Mouse (Mus musculus) Patski (cell line): ENCODE results near the gene Aaas. TPM values are rescaled to one million over a fixed set of nuclear protein-coding genes. Genes with fewer than 3 reads are reported as not detected.

Source experiments
- ATAC-seq: fragments of 100-300 bp; one replicate; pipeline ENCODE4 v1.8.0; 2021
- CTCF ChIA-PET: fragments of 350-600 bp; sonication (Branson Sonifier 250); formaldehyde crosslinking; loops from one replicate; lab custom pipeline; 2022; ENCODE audit warnings: inconsistent platforms; lab: Charles Lee
- POLR2A ChIA-PET: fragments of 350-600 bp; sonication (Branson Sonifier 250); formaldehyde crosslinking; loops from one replicate; lab custom pipeline; 2022; ENCODE audit warnings: antibody characterized with exemption, inconsistent platforms; lab: Charles Lee
- DNase-seq: peaks from one replicate; pipeline ENCODE4 v3.0.0-alpha.2; 2011; ENCODE audit warnings: low read depth, low spot score
- H3K27me3 ChIP-seq: fragments of 371-371 bp; one replicate; pipeline ENCODE4 v1.5.1; 2021
- CTCF ChIP-seq: fragments of 100-300 bp; IDR thresholded peaks from one replicate; pipeline ENCODE4 v1.5.1; 2021
- in situ Hi-C: fragments of 300-500 bp; cut with MboI; formaldehyde crosslinking; loops from 3 replicates; pipeline ENCODE4 v1.11.1; 2018; ENCODE audit warnings: low pct_unique_long_range_greater_than_20kb, mixed read lengths
- polyA plus RNA-seq: library from polyadenylated mRNA; unstranded; gene quantifications from one replicate; pipeline ENCODE4 v1.2.3, GENCODE M21; 2021

Gene Aaas
- polyA plus RNA-seq, 1 experiment from 2014 or later: 43.3 TPM

GRCm38 (mm10) chr15:102377810-102378262, 27.3 kb upstream of the Aaas start:
- TF ChIP-seq CTCF: no peak
- in situ Hi-C loops: loop anchor here (5.0 kb wide), 1 partner anchor 41 kb away; no protein-coding TSS in a partner anchor
- DNase-seq: no peak
- ATAC-seq: no peak
- POLR2A ChIA-PET: interaction anchor here (1.0 to 1.2 kb wide), 2 partner anchors 22 to 27 kb away, joined by 3 to 4 read pairs; partner anchors contain the start of gene Sp1
- CTCF ChIA-PET: interaction anchor here (0.7 to 2.4 kb wide), 13 partner anchors 12 to 94 kb away, joined by 3 to 11 read pairs (median 3); partner anchors contain the start of gene Aaas
- H3K27me3 ChIP-seq: no peaks in the 10 kb centered on the region

- H3K27me3 ChIP-seq: no peaks in the 10 kb centered on the region
- CTCF ChIA-PET: interaction anchor here (0.6 to 2.4 kb wide), 16 partner anchors 11 to 94 kb away, joined by 3 to 11 read pairs (median 3); partner anchors contain the start of gene Aaas
- in situ Hi-C loops: loop anchor here (5.0 kb wide), 1 partner anchor 40 kb away; no protein-coding TSS in a partner anchor
Observed at GRCm38 (mm10) chr15:102377163-102377543, 26.6 kb upstream of the Aaas start.

GRCm38 (mm10) chr15:102376453-102377162, 26.0 kb upstream of the Aaas start:
- CTCF ChIA-PET: interaction anchor here (0.6 to 2.4 kb wide), 13 partner anchors 17 to 93 kb away, joined by 3 to 11 read pairs (median 4); partner anchors contain the start of gene Aaas
- ATAC-seq: peak; percentile 55
- TF ChIP-seq CTCF: no peak
- no peak for DNase-seq
- POLR2A ChIA-PET: interaction anchor here (0.5 to 1.2 kb wide), 2 partner anchors 28 to 29 kb away, joined by 4 read pairs; partner anchors contain the start of gene Sp1
- no peaks in the 10 kb centered on the region for H3K27me3 ChIP-seq
- in situ Hi-C loops: loop anchor here (5.0 kb wide), 1 partner anchor 39 kb away; no protein-coding TSS in a partner anchor

More at GRCm38 (mm10) chr15:102377163-102377543, 26.6 kb upstream of the Aaas start:
- ATAC-seq (peak; percentile 49), DNase-seq (no peak)
- peak; percentile 98 for TF ChIP-seq CTCF
- POLR2A ChIA-PET: interaction anchor here (0.5 to 1.2 kb wide), 3 partner anchors 23 to 28 kb away, joined by 3 to 4 read pairs (median 4); partner anchors contain the start of gene Sp1

- in situ Hi-C loops: no loop called here
- no peak for DNase-seq
- POLR2A ChIA-PET: no interaction called here
- no peak for ATAC-seq
- H3K27me3 ChIP-seq: no peaks in the 10 kb centered on the region
- CTCF ChIA-PET: interaction anchor here (1.0 kb wide), 1 partner anchor 11 kb away, joined by 3 read pairs; no protein-coding TSS in a partner anchor
- TF ChIP-seq CTCF: no peak
Observed at GRCm38 (mm10) chr15:102370727-102371126, 20.2 kb upstream of the Aaas start.

GRCm38 (mm10) chr15:102369972-102370371, 19.4 kb upstream of the Aaas start:
- TF ChIP-seq CTCF: no peak
- peaks cover 6% of the 10 kb centered on the region for H3K27me3 ChIP-seq
- in situ Hi-C loops: no loop called here
- ChIA-PET CTCF (no interaction called here), POLR2A (no interaction called here)
- DNase-seq (no peak), ATAC-seq (no peak)

- in situ Hi-C loops: no loop called here
- CTCF ChIA-PET: interaction anchor here (1.1 kb wide), 1 partner anchor 11 kb away, joined by 3 read pairs; no protein-coding TSS in a partner anchor
- ATAC-seq (no peak), DNase-seq (no peak)
- peaks cover 15% of the 10 kb centered on the region for H3K27me3 ChIP-seq
- TF ChIP-seq CTCF: no peak
- POLR2A ChIA-PET: no interaction called here
Observed at GRCm38 (mm10) chr15:102366733-102367344, 16.3 kb upstream of the Aaas start, which contains the start of gene Sp7. TSS of gene Sp7 (minus strand) at chr15:102367182.

GRCm38 (mm10) chr15:102366238-102366637, 15.7 kb upstream of the Aaas start:
- no peak for TF ChIP-seq CTCF
- H3K27me3 ChIP-seq: peaks cover 15% of the 10 kb centered on the region
- in situ Hi-C loops: no loop called here
- ATAC-seq (no peak), DNase-seq (no peak)
- CTCF ChIA-PET: interaction anchor here (0.8 to 1.1 kb wide), 2 partner anchors 11 to 20 kb away, joined by 3 read pairs; no protein-coding TSS in a partner anchor
- POLR2A ChIA-PET: no interaction called here

GRCm38 (mm10) chr15:102364678-102365077, 14.1 kb upstream of the Aaas start:
- in situ Hi-C loops: no loop called here
- no peak for ATAC-seq
- TF ChIP-seq CTCF: no peak
- DNase-seq: no peak
- ChIA-PET CTCF (no interaction called here), POLR2A (no interaction called here)
- H3K27me3 ChIP-seq: peaks cover 15% of the 10 kb centered on the region

GRCm38 (mm10) chr15:102362648-102363047, 12.1 kb upstream of the Aaas start:
- TF ChIP-seq CTCF: no peak
- peaks cover 15% of the 10 kb centered on the region for H3K27me3 ChIP-seq
- ATAC-seq (no peak), DNase-seq (no peak)
- ChIA-PET POLR2A (interaction anchor here (0.7 to 1.1 kb wide), 2 partner anchors 10 to 253 kb away, joined by 3 to 4 read pairs; no protein-coding TSS in a partner anchor), CTCF (no interaction called here)
- in situ Hi-C loops: no loop called here

GRCm38 (mm10) chr15:102358834-102359233, 8.3 kb upstream of the Aaas start:
- TF ChIP-seq CTCF: no peak
- DNase-seq (no peak), ATAC-seq (peak; percentile 73)
- in situ Hi-C loops: no loop called here
- no peaks in the 10 kb centered on the region for H3K27me3 ChIP-seq
- ChIA-PET POLR2A (interaction anchor here (0.6 kb wide), 1 partner anchor 80 kb away, joined by 3 read pairs; no protein-coding TSS in a partner anchor), CTCF (interaction anchor here (0.9 to 1.8 kb wide), 4 partner anchors 8 to 41 kb away, joined by 3 to 6 read pairs (median 4); partner anchors contain the start of gene Aaas)
